Mouse (Mus musculus): ENCODE measurements at regions not wholly inside any gene's neighbourhood (a gene's known extent, or its start where the extent isn't known, plus 50 kb on each side); places are given as distances from the start of the nearest gene placed in this dataset.

DNA sequence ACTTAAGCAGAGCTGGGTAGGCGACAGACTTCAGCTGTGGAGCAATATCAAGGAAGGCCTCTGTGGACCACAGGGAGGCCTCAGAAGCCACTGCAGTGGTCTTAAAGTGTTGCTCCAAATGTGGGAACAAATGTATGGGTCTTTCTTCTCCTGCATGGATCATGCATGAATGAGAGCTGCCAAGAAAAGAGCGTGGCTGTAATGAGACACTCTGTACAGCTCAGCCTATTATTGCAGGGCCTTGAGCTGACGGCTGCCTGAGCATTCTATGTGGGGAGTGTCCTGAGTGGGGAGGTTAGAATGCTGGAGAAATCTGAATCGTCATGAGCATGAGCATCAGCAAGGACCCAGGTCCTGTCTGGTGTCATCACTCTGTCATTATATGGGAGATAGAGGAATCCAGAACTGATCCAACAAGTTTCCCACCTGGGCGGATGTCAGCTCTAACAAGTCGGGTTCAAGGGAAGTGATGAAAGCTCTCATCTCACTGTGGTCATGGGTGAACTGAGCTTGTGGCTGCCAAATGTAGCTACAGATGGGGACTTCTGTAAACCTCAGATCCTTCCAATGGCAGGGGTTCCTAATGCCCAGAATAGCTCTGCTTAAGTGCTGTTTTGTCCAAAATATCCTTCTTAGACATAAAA lies 176.6 kb downstream of the Cd83 start:
- H3K27ac ChIP-seq, result no peak overlapping the region
- DNase-seq (ENCODE audit: low spot score), result no peak
- no peaks in the 10 kb centered on the region; the same call in 1 of the 2 replicates for H3K4me1 ChIP-seq (replicated peaks; ENCODE audit: insufficient read depth, low read length)

DNA sequence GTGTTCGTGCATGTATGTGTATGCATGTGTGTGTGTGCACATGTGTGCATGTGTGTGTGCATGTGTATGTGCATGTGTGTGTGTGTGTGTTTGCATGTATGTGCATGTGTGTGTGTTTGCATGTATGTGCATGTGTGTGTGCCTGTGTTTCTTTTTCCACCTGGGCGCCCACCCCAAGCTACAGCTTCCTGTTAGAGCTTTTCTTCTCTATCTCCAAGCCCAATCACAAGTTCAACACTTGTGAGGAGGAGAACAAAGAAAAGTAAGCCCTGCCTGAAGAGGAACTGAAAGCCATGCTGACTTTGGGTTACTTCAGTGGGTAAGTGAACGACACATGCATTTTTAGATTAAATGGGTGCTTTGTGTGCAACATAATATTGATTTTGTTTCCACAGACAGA lies 177.4 kb downstream of the Cd83 start:
- H3K27ac ChIP-seq, result no peak overlapping the region
- no peak overlapping the region for H3K4me3 ChIP-seq (replicated peaks; ENCODE audit: low read depth, low read length)
- H3K4me1 ChIP-seq (replicated peaks; ENCODE audit: insufficient read depth, low read length), result no peaks in the 10 kb centered on the region; the same call in 1 of the 2 replicates
- no peak for TF ChIP-seq CTCF (IDR thresholded peaks at IDR 0.05; ENCODE audit: low read depth)
- H3K4me2 ChIP-seq (ENCODE audit: low read length), result no peak overlapping the region
- H3K9ac ChIP-seq (ENCODE audit: low read depth, low read length), result no peak overlapping the region
- WGBS, result 88% methylated on average over 3 of the region's 3 CpGs
- no peaks in the 10 kb centered on the region for H3K36me3 ChIP-seq (ENCODE audit: insufficient read depth, low read length)
- DNase-seq (ENCODE audit: low spot score), result no peak
- no peaks in the 10 kb centered on the region for H3K9me3 ChIP-seq (replicated peaks; ENCODE audit: low read length)
- no peaks in the 10 kb centered on the region for H3K27me3 ChIP-seq (ENCODE audit: insufficient read depth, low read length)
- no peak for ATAC-seq (replicated peaks; ENCODE audit: low FRiP score, low read depth)

More for the DNA sequence above, 176.6 kb downstream of the Cd83 start:
- Histone ChIP-seq H3K4me3 (replicated peaks; ENCODE audit: low read depth, low read length) (no peak overlapping the region), H3K9me3 (replicated peaks; ENCODE audit: low read length) (no peaks in the 10 kb centered on the region), H3K4me2 (ENCODE audit: low read length) (no peak overlapping the region), H3K36me3 (ENCODE audit: insufficient read depth, low read length) (no peaks in the 10 kb centered on the region), H3K27me3 (ENCODE audit: insufficient read depth, low read length) (no peaks in the 10 kb centered on the region), H3K9ac (ENCODE audit: low read depth, low read length) (no peak overlapping the region)
- no peak for ATAC-seq (replicated peaks; ENCODE audit: low FRiP score, low read depth)
- 74% methylated on average over 6 of the region's 6 CpGs for WGBS
- TF ChIP-seq CTCF (IDR thresholded peaks at IDR 0.05; ENCODE audit: low read depth), result no peak

DNA sequence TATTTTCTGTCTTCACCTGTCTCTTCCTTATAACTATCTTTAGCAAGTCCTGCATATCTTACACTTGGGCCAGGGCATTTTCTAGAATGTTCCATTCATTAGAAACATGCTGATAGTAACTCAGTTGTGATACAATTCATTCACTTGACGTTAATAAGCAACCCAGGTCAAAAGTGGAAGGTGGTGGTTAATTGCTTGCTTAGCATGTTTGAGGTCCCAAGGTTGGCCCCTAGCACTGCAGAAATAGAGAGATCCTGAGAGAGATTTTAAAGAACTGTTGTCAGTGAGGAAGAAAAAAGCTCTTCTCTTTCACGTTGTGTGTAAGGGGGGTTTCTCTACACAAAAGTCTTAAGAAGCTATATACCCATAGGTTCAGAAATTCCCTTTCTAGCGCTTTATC lies 178.7 kb downstream of the Cd83 start:
- whole genome bisulfite sequencing, result 62% methylated on average over 3 of the region's 3 CpGs
- Histone ChIP-seq H3K4me1 (replicated peaks; ENCODE audit: insufficient read depth, low read length) (no peaks in the 10 kb centered on the region; the same call in 1 of the 2 replicates), H3K27ac (no peak overlapping the region), H3K4me3 (replicated peaks; ENCODE audit: low read depth, low read length) (no peak overlapping the region), H3K4me2 (ENCODE audit: low read length) (no peak overlapping the region), H3K27me3 (ENCODE audit: insufficient read depth, low read length) (no peaks in the 10 kb centered on the region), H3K9me3 (replicated peaks; ENCODE audit: low read length) (no peaks in the 10 kb centered on the region), H3K36me3 (ENCODE audit: insufficient read depth, low read length) (no peaks in the 10 kb centered on the region), H3K9ac (ENCODE audit: low read depth, low read length) (no peak overlapping the region)
- DNase-seq (ENCODE audit: low spot score), result no peak
- TF ChIP-seq CTCF (IDR thresholded peaks at IDR 0.05; ENCODE audit: low read depth), result no peak
- ATAC-seq (replicated peaks; ENCODE audit: low FRiP score, low read depth), result no peak

DNA sequence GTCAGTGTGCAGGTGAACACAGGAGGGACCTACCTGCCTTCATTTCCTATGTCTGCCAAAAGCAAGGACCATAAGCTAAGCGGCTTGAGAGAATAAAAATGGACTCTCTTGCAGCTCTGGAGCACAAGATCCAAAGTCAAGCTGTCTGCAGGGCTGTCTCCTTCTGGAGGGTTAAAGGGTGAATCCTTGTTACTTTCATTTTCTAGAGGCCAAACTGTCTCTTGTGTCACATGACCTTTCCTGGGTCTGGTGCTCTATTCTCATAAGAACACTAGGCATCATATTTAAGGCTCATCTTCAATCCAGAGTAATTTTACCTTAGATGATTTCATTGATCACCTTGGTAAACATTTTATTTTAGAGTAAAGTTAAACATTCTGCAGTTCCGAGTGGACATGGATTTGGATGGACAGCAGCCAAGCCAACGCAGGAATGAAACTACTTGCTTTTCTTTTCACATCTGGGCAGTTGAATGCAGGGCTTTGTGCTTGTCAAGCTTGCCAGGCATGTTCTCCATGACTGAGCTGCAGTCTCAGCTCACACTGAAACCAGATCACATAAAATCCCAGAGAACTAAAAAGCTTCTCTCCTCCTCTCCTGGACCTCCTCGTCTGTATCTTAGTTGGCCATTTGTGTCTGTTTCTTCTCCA lies 180.8 kb downstream of the Cd83 start:
- DNase-seq (ENCODE audit: low spot score) (no peak), ATAC-seq (replicated peaks; ENCODE audit: low FRiP score, low read depth) (no peak)
- no peak for TF ChIP-seq CTCF (IDR thresholded peaks at IDR 0.05; ENCODE audit: low read depth)
- Histone ChIP-seq H3K9me3 (replicated peaks; ENCODE audit: low read length) (no peaks in the 10 kb centered on the region), H3K27me3 (ENCODE audit: insufficient read depth, low read length) (no peaks in the 10 kb centered on the region), H3K4me3 (replicated peaks; ENCODE audit: low read depth, low read length) (no peak overlapping the region), H3K4me2 (ENCODE audit: low read length) (no peak overlapping the region), H3K27ac (no peak overlapping the region), H3K36me3 (ENCODE audit: insufficient read depth, low read length) (no peaks in the 10 kb centered on the region), H3K4me1 (replicated peaks; ENCODE audit: insufficient read depth, low read length) (no peaks in the 10 kb centered on the region), H3K9ac (ENCODE audit: low read depth, low read length) (no peak overlapping the region)
- 59% methylated on average over 4 of the region's 4 CpGs for WGBS

DNA sequence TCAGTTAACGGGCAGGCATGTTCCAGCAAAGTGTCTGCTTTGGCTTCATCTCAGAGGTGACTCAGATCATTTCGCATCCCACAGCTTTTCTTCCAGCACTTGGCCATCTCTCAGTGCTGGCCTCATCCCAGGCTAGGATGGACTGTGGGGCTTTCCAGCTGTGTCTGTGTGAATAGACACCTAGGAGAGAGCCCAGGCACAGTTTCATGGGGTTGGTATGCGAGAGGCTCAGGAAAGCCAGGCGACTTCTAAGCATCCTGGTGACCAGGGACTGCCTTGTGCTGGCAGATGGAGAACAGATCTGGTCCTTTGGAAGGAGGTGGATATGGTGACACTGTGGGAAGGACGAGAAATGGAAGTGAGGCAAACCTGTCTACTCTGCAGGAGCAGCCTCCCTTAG lies 182.9 kb downstream of the Cd83 start:
- TF ChIP-seq CTCF (IDR thresholded peaks at IDR 0.05; ENCODE audit: low read depth), result no peak

DNA sequence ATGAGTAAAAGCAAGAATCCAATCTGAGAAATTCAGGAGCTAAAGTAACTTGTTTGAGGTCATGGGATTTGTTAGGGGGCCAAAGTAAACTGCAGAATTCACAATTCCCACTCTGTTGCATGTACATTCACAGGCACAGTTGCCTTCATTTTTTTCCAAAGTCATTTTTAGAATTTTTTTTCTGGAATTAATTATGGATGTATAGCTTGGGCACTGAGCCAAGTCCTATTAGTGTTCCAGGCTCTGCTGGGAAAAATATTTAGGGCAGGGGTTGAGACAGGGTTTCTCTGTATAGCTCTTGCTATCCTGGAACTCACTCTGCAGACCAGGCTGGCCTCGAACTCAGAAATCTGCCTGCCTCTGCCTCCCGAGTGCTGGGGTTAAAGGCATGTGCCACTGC lies 188.3 kb downstream of the Cd83 start:
- Histone ChIP-seq H3K4me1 (replicated peaks; ENCODE audit: insufficient read depth, low read length) (no peaks in the 10 kb centered on the region), H3K9ac (ENCODE audit: low read depth, low read length) (no peak overlapping the region), H3K4me3 (replicated peaks; ENCODE audit: low read depth, low read length) (no peak overlapping the region), H3K36me3 (ENCODE audit: insufficient read depth, low read length) (no peaks in the 10 kb centered on the region), H3K27me3 (ENCODE audit: insufficient read depth, low read length) (no peaks in the 10 kb centered on the region), H3K4me2 (ENCODE audit: low read length) (no peak overlapping the region), H3K9me3 (replicated peaks; ENCODE audit: low read length) (no peaks in the 10 kb centered on the region), H3K27ac (no peak overlapping the region)
- 97% methylated on average over 2 of the region's 2 CpGs for WGBS
- DNase-seq (ENCODE audit: low spot score) (no peak), ATAC-seq (replicated peaks; ENCODE audit: low FRiP score, low read depth) (no peak)
- no peak for TF ChIP-seq CTCF (IDR thresholded peaks at IDR 0.05; ENCODE audit: low read depth)

More for the DNA sequence above, 182.9 kb downstream of the Cd83 start:
- DNase-seq (ENCODE audit: low spot score) (no peak), ATAC-seq (replicated peaks; ENCODE audit: low FRiP score, low read depth) (no peak)
- no peaks in the 10 kb centered on the region for H3K4me1 ChIP-seq (replicated peaks; ENCODE audit: insufficient read depth, low read length)
- WGBS, result 79% methylated on average over 5 of the region's 5 CpGs
- no peaks in the 10 kb centered on the region for H3K9me3 ChIP-seq (replicated peaks; ENCODE audit: low read length)
- no peak overlapping the region for H3K4me3 ChIP-seq (replicated peaks; ENCODE audit: low read depth, low read length)
- no peaks in the 10 kb centered on the region for H3K36me3 ChIP-seq (ENCODE audit: insufficient read depth, low read length)
- no peak overlapping the region for H3K4me2 ChIP-seq (ENCODE audit: low read length)
- no peak overlapping the region for H3K27ac ChIP-seq
- H3K27me3 ChIP-seq (ENCODE audit: insufficient read depth, low read length), result no peaks in the 10 kb centered on the region
- no peak overlapping the region for H3K9ac ChIP-seq (ENCODE audit: low read depth, low read length)

Data from kidney, postnatal 0 days (tissue).